Mouse (Mus musculus) ovary, postnatal 14 days (tissue): ENCODE results near the gene Ciao2b.
"Not testable (repeated sequence)": the region's sequence is repeated elsewhere in the genome, so short reads cannot be mapped to it uniquely, and the experiment has no call there.

Experiments used
- DNase-seq: peaks from one replicate; pipeline ENCODE4 v3.0.0; 2022; ENCODE audit warnings: low spot score

The Ciao2b gene

GRCm38 (mm10) chr8:104641426-104642323, at the start of gene Ciao2b:
TSS of gene Ciao2b (minus strand) at chr8:104641965.
- DNase-seq = peak; percentile 78

DNA sequence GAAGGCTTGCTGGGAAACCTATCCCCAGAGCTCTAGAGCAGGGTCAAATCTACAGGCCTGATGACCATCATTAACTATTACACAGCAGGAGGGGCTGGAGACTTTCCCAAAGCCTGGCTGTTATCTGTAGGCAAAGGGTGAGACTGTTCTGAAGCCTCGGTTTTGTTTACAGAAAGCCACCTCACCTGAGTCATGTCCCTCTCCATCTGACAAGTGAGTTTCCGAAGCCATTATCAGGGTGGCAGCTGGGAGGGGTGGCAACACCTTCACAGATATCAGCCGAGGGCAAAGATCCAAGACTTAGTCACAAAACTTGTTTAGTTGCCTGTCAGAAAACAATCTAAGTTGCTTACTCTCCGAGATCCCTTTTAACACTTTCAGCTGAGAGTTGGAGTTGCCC, 46.7 kb upstream of the Ciao2b start:
- no peak for DNase-seq

GRCm38 (mm10) chr8:104655614-104656013, 13.8 kb upstream of the Ciao2b start:
- no peak for DNase-seq

DNA sequence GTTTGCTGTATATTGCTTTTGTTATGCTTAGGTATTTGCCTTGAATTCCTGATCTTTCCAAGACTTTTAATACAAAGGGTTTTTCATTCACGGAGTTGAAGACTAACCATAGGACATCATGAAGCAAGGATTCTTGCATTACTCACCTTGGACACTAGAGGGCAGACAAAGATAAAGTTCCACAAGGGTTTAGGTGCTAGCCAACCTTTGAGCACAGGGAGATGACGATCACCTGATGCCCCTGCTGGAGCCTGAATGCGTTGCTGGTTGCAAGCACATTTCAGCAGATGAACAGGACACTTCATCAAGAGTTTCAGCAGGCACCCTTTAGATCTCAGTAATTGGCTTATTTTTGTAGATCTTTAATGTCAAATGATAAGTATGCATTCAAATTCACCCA, 13.2 kb upstream of the Ciao2b start:
- peak; percentile 79 for DNase-seq

GRCm38 (mm10) chr8:104644187-104644586, 2.4 kb upstream of the Ciao2b start:
- not testable (repeated sequence) for DNase-seq

DNA sequence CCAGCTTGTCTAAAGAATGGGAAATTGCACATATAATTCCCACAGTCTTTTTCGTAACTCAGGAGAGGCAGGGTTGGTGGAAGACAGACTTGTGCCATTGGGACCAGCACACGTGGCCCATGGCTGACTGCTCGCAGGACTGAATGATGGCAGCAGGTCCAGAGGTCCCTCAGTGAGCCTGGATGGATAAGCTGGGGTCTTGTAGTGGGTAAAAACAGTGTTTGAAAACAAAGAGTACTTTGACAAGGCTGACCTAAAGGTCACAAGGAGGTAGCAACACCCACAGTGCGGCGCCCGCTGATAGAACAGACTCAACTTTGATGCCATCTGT, 524 bp upstream of the Ciao2b start:
- no peak for DNase-seq

DNA sequence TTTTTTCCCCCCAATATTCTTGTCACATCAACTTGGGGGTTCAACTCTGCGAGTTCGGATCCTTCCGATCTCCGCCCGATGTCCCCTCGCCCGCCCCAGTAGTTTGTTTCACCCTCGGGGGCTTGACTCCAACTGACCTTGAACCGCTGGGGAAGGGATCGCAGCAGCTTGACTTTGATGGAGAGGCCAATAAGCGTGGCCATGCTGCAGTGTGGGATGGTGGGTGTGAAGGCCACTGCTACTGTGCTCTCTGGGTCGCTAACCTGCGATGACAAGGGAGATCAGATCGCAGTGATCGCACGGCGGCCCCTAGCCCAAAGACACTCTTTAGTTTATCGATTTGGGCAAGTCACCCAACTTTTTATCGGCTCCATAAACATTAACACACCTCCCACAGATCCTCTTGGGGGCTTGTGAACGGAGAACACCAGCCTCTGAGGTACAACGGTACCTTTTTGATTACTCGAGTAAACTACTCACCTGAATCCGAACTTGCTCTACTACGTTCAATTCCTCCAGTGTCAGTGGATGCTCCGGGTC, 864 bp downstream of the Ciao2b start:
- DNase-seq = no peak

DNA sequence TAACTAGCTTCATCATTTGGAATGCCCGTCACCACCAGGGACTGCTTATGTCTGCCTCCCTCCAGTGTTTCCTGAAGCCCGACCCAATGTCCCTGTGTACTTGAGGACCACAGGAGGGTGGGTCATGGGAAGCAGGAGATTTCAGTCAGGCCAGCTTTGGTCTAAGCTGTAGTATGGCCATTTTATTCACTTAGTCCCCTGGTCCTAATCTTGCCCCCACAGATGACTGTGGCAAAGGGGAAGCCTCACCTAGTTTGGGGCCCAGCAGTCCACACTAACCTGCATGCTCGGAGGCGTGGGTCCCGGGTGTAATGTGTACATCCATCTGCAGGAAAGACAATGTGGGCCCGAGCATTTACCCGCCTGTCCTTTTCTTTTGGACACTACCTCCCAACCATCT, 1.5 kb downstream of the Ciao2b start:
- DNase-seq = no peak

DNA sequence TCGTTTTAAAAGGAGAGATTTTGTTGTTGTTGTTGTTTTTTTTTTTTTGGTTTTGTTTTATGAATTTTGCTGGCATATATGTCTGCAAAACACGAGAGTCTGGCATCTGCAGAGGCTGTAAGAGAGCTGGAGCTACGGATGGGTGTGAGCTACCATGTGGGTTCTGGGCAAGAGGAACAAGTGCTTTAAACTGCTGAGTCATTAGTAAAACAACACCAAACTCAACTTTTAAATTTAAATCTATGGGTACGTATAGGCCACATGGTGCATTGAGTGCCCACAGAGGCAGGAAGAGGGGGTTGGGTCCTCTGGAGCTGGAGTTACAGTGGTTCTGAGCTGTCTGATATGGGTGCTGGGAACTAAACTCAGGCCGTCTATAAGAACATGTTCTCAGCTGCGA, 3.8 kb downstream of the Ciao2b start:
- no peak for DNase-seq

DNA sequence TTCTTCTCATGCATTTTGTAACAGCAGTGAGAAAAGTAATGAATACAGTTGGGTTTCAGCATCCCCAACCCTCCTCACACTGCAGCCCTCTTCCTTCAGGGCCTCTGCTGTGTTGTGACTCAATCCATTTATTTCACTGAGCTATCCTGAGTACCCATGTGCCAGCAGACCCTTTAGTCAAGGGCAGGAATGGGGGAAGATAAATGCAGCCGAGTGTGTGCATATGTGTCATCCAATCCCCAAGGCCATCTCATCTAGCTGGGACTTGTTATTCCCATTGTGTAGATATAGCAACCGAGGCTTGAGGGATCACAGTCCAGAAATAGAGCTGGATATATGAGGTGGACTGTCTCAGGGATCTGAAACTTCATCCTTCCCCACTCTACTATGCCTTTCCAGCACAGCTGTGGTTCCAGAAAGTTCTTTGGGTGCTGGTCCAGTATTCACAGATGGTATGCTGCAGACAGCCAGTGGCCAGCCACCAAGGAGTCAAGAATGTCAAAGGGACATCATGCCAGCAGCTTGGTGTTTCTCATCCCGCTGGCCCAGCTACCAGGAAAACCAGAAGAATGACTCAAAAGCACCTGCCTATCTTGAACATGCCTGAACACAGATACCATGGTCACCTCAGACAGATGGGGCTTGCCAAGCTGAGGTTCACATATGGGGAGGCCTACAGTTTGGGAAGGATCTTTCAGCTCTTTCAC, 6.6 kb downstream of the Ciao2b start:
- DNase-seq = no peak

DNA sequence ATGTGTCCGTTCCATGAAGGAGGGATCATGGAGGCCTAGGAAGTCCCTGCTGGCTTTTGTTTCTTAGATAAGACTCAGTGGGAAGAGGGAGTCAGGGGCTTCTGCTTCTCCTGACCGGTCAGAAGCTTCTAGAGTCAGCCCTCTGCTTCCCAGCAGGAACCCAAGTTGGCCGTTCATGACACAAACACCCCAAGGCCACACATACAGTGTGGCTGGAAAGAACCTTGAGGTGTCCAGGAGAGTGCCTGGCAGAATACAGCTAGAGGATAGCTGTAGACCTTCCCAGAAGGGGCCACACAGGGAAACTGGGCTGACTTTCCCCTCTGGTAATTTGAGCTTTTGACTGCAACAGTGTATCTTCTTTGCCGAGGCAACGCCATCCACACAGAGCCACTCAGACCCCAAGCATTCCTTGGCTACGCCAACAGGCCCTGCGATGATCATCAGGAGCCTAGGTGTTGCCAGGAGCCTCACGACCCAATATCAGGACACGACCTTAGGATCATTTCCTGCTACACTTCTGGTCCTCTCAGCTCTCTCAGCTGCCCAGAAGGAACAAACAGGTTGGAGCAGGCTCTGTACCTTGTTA, 8.5 kb downstream of the Ciao2b start:
- DNase-seq = no peak

DNA sequence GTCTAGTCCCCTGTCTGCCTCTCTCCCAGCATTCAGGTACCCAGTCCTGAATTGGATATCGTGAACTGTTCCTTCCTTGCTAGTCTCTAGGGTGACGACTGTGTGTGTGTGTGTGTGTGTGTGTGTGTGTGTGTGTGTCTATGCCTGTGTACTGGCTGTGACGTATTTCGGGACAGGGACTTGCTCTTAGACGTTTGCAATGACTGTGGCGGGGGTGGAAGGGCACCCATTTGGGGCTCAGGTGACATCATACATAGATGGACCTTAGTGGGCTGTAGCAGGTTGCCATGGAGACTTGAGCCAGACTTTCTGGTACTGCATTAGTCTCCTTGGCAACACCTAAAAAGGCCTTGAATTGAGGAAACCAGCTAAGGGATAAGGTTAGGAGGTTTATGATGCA, 9.3 kb downstream of the Ciao2b start:
- no peak for DNase-seq

DNA sequence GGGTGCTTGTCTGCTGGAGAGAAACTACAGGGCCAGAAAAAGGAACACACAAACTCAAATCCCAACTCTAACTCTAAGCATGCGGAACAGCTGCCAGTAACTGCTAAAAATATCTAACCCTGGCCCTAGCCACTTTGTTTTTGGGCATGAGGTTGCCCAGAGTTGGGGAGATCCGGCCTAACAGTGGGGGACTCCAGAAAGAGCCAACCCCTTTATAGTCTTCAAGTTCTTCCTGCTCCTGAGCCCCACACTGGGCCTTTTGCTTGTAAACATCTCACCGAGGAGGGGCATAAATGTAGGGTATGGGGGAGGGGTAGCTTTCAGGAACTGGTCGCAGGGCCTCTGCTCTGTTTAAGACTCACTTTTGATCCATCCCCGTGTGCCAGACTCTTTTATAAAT, 9.8 kb downstream of the Ciao2b start:
- DNase-seq = no peak

DNA sequence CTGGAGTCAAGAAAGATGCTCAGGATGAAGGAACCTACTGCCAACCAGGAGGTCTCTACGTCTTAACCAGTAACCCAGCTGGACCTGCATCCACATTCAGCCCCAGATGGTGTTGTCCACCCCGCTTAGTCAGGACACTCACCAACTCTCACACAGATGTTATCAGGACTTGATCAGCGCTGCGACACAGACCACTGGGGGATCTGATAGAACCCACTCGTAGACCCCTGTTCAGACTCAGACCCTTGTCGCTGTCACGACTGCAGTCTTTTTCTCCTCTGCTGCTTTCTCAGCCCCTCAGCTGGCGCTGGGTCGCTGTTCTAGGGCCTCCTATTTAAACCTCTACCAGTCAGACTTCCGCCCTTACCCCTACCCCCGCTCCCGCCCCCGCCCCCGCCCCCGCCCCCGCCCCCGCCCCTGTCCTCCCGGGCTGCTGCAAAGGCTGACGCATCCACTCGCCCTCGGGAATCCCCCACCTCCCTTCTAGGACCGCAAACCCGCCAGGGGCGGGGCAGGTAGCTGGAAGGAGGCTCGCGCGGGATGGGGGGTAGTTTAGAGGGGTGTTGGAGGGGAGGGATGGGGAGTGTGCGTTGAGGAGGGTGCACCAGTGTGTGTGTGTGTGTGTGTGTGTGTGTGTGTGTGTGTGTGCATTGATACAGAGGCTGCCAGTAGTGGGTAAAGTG, 10.6 kb downstream of the Ciao2b start, which contains the start of gene Rrad:
Gene Rrad (minus strand): TSS at position 347 of the 683 bp plus-strand sequence.
- DNase-seq = no peak

- DNase-seq = no peak
Observed at GRCm38 (mm10) chr8:104630574-104630973, 11.2 kb downstream of the Ciao2b start.

GRCm38 (mm10) chr8:104630111-104630479, 11.7 kb downstream of the Ciao2b start:
- DNase-seq = no peak

GRCm38 (mm10) chr8:104629306-104630110, 12.3 kb downstream of the Ciao2b start:
- no peak for DNase-seq

GRCm38 (mm10) chr8:104628402-104628801, 13.4 kb downstream of the Ciao2b start:
- no peak for DNase-seq

DNA sequence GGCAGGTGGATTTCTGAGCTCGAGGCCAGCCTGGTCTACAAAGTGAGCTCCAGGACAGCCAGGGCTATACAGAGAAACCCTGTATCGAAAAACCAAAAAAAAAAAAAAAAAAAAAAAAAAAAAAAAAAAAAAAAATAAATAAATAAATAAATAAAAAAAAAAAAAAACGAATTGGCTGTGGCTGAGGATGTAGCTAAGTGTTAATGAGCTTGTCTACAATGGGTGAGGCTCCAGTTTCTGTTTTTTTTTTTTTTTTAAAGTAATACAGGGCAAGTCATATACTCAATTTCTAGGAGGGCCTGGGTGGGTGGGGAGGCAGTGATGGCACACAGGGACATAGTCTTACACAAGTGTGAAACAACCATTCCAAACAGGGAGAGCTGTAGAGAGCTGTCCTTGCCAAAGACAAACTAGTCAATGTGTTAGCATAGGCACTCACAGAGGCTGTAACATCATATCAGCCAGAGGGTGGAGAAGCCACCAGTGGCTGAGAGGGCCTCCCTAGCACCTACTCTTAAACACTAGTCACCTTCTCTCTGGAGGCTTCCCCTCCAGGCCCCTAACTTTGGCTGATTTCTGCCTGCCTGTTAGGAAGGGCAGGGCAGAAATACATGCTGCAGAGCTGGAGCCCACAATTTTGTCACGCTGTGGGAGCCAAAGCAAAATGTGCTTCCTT, 14.6 kb downstream of the Ciao2b start:
- DNase-seq = no peak

- no peak for DNase-seq
Observed at GRCm38 (mm10) chr8:104624161-104624560, 17.6 kb downstream of the Ciao2b start, which contains the start of gene Cdh16. TSS of gene Cdh16 (minus strand) at chr8:104624396.

GRCm38 (mm10) chr8:104620765-104621164, 21.0 kb downstream of the Ciao2b start:
- DNase-seq = no peak
